Mouse (Mus musculus) lung, embryonic 14.5 days (tissue): ENCODE results near the gene Akt1. TPM values are rescaled to one million over a fixed set of nuclear protein-coding genes. Genes with fewer than 3 reads are reported as not detected.

Source experiments
- ATAC-seq: fragments of 200-750 bp; cut with Nextera tagmentation; 2 replicates; pipeline ENCODE4 v1.8.0; 2017; ENCODE audit warnings: mild to moderate bottlenecking, moderate TSS enrichment, moderate library complexity; ENCODE audit not compliant: insufficient read depth
- DNase-seq: peaks from one replicate; pipeline ENCODE4 v3.0.0-alpha.2; 2015
- H3K27ac ChIP-seq: fragments of 300-500 bp; sonication (generic); 2 replicates; pipeline ENCODE4 v1.5.1; 2014; ENCODE audit warnings: low read depth, mild to moderate bottlenecking, moderate library complexity
- H3K27me3 ChIP-seq: fragments of 300-500 bp; sonication (generic); 2 replicates; pipeline ENCODE4 v1.6.1; 2014; ENCODE audit warnings: low read length, control low read depth; ENCODE audit not compliant: insufficient read depth
- H3K36me3 ChIP-seq: fragments of 300-500 bp; sonication (generic); 2 replicates; pipeline ENCODE4 v1.6.1; 2014; ENCODE audit warnings: control low read depth; ENCODE audit not compliant: insufficient read depth
- H3K4me1 ChIP-seq: fragments of 300-500 bp; sonication (generic); 2 replicates; pipeline ENCODE4 v1.6.1; 2014; ENCODE audit warnings: antibody characterized with exemption, control low read depth; ENCODE audit not compliant: insufficient read depth
- H3K4me2 ChIP-seq: fragments of 300-500 bp; sonication (generic); 2 replicates; pipeline ENCODE4 v1.6.1; 2014; ENCODE audit warnings: mild to moderate bottlenecking
- H3K4me3 ChIP-seq: fragments of 300-500 bp; sonication (generic); 2 replicates; pipeline ENCODE4 v1.5.1; 2014; ENCODE audit warnings: low read depth, low read length
- H3K9ac ChIP-seq: fragments of 300-500 bp; sonication (generic); 2 replicates; pipeline ENCODE4 v1.6.1; 2014
- H3K9me3 ChIP-seq: fragments of 300-500 bp; sonication (generic); 2 replicates; pipeline ENCODE4 v1.6.1; 2016; ENCODE audit warnings: low read depth, low read length, control low read depth
- CTCF ChIP-seq: IDR thresholded peaks from 2 replicates; pipeline ENCODE4 v1.5.1; 2016; ENCODE audit warnings: antibody characterized with exemption, low read depth
- WGBS: fragments of 180-500 bp; shearing (Covaris S2); extraction: QIAGEN DNeasy Blood & Tissue Kit; methylation state at CpG from one replicate; pipeline ENCODE4 v1.1.7; 2014; 5-methylcytosine and 5-hydroxymethylcytosine counted together
- polyA plus RNA-seq: library from polyadenylated mRNA; unstranded; fragments of >200 nt; fragmentation: Nextera tagmentation; extraction: Ambion mirVana; gene quantifications from 2 replicates; pipeline ENCODE4 v1.2.1, GENCODE M21; 2014

The Akt1 gene
- polyA plus RNA-seq, 1 experiment from 2014 or later: 166 TPM

GRCm38 (mm10) chr12:112627097-112627881 is 47.4 kb downstream of the Akt1 start:
- Histone ChIP-seq H3K27ac (no peak overlapping the region), H3K4me2 (no peak overlapping the region), H3K4me1 (peaks cover 18% of the 10 kb centered on the region; the same call in 1 of the 2 replicates), H3K27me3 (no peaks in the 10 kb centered on the region), H3K4me3 (no peak overlapping the region), H3K36me3 (no peaks in the 10 kb centered on the region), H3K9me3 (no peaks in the 10 kb centered on the region), H3K9ac (no peak overlapping the region)
- ATAC-seq (no peak), DNase-seq (peak; percentile 40)
- 60% methylated on average over 7 of the region's 7 CpGs for WGBS
- TF ChIP-seq CTCF: peak; percentile 66

GRCm38 (mm10) chr12:112626455-112626854 is 48.2 kb downstream of the Akt1 start:
- Histone ChIP-seq H3K4me3 (no peak overlapping the region), H3K27ac (no peak overlapping the region), H3K36me3 (no peaks in the 10 kb centered on the region), H3K9ac (no peak overlapping the region), H3K4me2 (no peak overlapping the region), H3K27me3 (peaks cover 2% of the 10 kb centered on the region), H3K9me3 (no peaks in the 10 kb centered on the region), H3K4me1 (peaks cover 14% of the 10 kb centered on the region; the same call in 1 of the 2 replicates)
- 61% methylated on average over 6 of the region's 6 CpGs for WGBS
- no peak for TF ChIP-seq CTCF
- ATAC-seq (no peak), DNase-seq (no peak)

GRCm38 (mm10) chr12:112625700-112626099 is 49.0 kb downstream of the Akt1 start:
- Histone ChIP-seq H3K36me3 (no peaks in the 10 kb centered on the region), H3K4me2 (no peak overlapping the region), H3K4me3 (no peak overlapping the region), H3K27ac (no peak overlapping the region), H3K9me3 (no peaks in the 10 kb centered on the region), H3K9ac (no peak overlapping the region), H3K27me3 (peaks cover 8% of the 10 kb centered on the region), H3K4me1 (peaks cover 14% of the 10 kb centered on the region; the same call in 1 of the 2 replicates)
- TF ChIP-seq CTCF: no peak
- no peak for DNase-seq
- WGBS: 54% methylated on average over 4 of the region's 4 CpGs
- ATAC-seq: no peak

DNA sequence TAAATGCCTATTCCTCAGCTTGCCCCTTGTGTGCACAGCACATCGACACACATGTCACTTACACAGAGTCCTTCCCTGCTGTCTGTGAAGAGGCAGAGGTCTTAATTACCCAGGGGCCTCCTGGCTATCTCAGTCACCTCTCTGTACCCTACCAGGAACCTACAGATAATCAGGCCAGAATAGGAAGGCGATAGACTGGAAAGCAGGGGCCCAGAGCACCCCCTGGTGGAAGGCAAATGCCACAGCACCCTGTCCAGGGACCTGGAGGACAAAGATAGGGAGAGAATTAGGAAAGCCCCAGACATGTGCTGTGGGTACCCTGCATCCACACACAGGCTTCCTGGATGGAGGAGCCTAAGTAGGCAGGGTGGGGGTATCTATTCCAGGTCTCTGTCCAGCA is 50.9 kb downstream of the Akt1 start:
- H3K27me3 ChIP-seq: peaks cover 9% of the 10 kb centered on the region
- H3K4me2 ChIP-seq: no peak overlapping the region
- H3K9ac ChIP-seq: no peak overlapping the region
- DNase-seq (peak; percentile 78), ATAC-seq (no peak)
- H3K4me3 ChIP-seq: no peak overlapping the region
- no peak overlapping the region for H3K27ac ChIP-seq
- 15% methylated on average over 2 of the region's 2 CpGs for WGBS
- peaks cover 6% of the 10 kb centered on the region; the same call in 1 of the 2 replicates for H3K4me1 ChIP-seq
- peak; percentile 91 for TF ChIP-seq CTCF
- H3K36me3 ChIP-seq: no peaks in the 10 kb centered on the region
- no peaks in the 10 kb centered on the region for H3K9me3 ChIP-seq

GRCm38 (mm10) chr12:112621900-112622299 is 52.8 kb downstream of the Akt1 start:
- Histone ChIP-seq H3K4me1 (no peaks in the 10 kb centered on the region; the same call in 1 of the 2 replicates), H3K27me3 (peaks cover 9% of the 10 kb centered on the region), H3K4me3 (no peak overlapping the region), H3K9ac (no peak overlapping the region), H3K27ac (no peak overlapping the region), H3K4me2 (no peak overlapping the region), H3K9me3 (no peaks in the 10 kb centered on the region), H3K36me3 (no peaks in the 10 kb centered on the region)
- ATAC-seq: no peak
- no peak for DNase-seq
- WGBS: 82% methylated on average over 3 of the region's 3 CpGs
- no peak for TF ChIP-seq CTCF

- no peak for DNase-seq
- H3K27ac ChIP-seq: 0 out of 2 replicates have a peak overlapping the region, but pooled peaks have one; percentile 7
These were observed 54.2 kb downstream of the Akt1 start for GRCm38 (mm10) chr12:112620354-112621061.

More at GRCm38 (mm10) chr12:112620354-112621061, 54.2 kb downstream of the Akt1 start:
- ATAC-seq: peak; percentile 6; the same call in 1 of the 2 replicates
- Histone ChIP-seq H3K4me2 (peak overlapping the region; percentile 97), H3K36me3 (no peaks in the 10 kb centered on the region), H3K9ac (peak overlapping the region; percentile 61), H3K9me3 (no peaks in the 10 kb centered on the region), H3K4me1 (no peaks in the 10 kb centered on the region; the same call in 1 of the 2 replicates), H3K4me3 (peak overlapping the region; percentile 44), H3K27me3 (peaks cover 9% of the 10 kb centered on the region)
- TF ChIP-seq CTCF: no peak
- 16% methylated on average over 13 of the region's 16 CpGs for WGBS
